Mouse (Mus musculus) liver, embryonic 15.5 days (tissue): ENCODE measurements around the gene Pecam1. TPM values are rescaled to one million over a fixed set of nuclear protein-coding genes. Genes with fewer than 3 reads are reported as not detected.

ENCODE experiments used
- ATAC-seq: fragments of 200-750 bp; cut with Nextera tagmentation; 2 replicates; pipeline ENCODE4 v1.8.0; 2017; ENCODE audit warnings: moderate number of reproducible peaks, mild to moderate bottlenecking, moderate library complexity; ENCODE audit not compliant: insufficient read depth
- H3K27ac ChIP-seq: fragments of 300-500 bp; sonication (generic); replicated peaks from 2 replicates; pipeline ENCODE4 v1.5.1; 2015; ENCODE audit warnings: mild to moderate bottlenecking, inconsistent platforms
- H3K27me3 ChIP-seq: fragments of 300-500 bp; sonication (generic); 2 replicates; pipeline ENCODE4 v1.6.1; 2015; ENCODE audit warnings: mild to moderate bottlenecking, inconsistent platforms
- H3K36me3 ChIP-seq: fragments of 300-500 bp; sonication (generic); replicated peaks from 2 replicates; pipeline ENCODE4 v1.6.1; 2015; ENCODE audit warnings: moderate library complexity, mild to moderate bottlenecking, inconsistent platforms
- H3K4me1 ChIP-seq: fragments of 300-500 bp; sonication (generic); replicated peaks from 2 replicates; pipeline ENCODE4 v1.6.1; 2015; ENCODE audit warnings: inconsistent platforms
- H3K4me2 ChIP-seq: fragments of 300-500 bp; sonication (generic); 2 replicates; pipeline ENCODE4 v1.6.1; 2015; ENCODE audit warnings: moderate library complexity, mild to moderate bottlenecking, inconsistent platforms
- H3K4me3 ChIP-seq: fragments of 300-500 bp; sonication (generic); replicated peaks from 2 replicates; pipeline ENCODE4 v1.5.1; 2015; ENCODE audit warnings: mild to moderate bottlenecking, inconsistent platforms
- H3K9ac ChIP-seq: fragments of 300-500 bp; sonication (generic); 2 replicates; pipeline ENCODE4 v1.6.1; 2015; ENCODE audit warnings: moderate library complexity, mild to moderate bottlenecking, inconsistent platforms
- H3K9me3 ChIP-seq: fragments of 300-500 bp; sonication (generic); replicated peaks from 2 replicates; pipeline ENCODE4 v1.6.1; 2016; ENCODE audit warnings: inconsistent platforms
- WGBS: fragments of 180-500 bp; shearing (Covaris S2); methylation state at CpG from one replicate; pipeline ENCODE4 v1.1.7; 2015; ENCODE audit warnings: mixed read lengths; ENCODE audit not compliant: insufficient replicate concordance; 5-methylcytosine and 5-hydroxymethylcytosine counted together
- microRNA-seq: library from miRNA; unstranded; fragments of <30 nt; microRNA quantifications from one replicate; pipeline ENCODE4, GENCODE M21; 2016
- polyA plus RNA-seq: library from polyadenylated mRNA; unstranded; fragments of >200 nt; fragmentation: Nextera tagmentation; extraction: Ambion mirVana; gene quantifications from 2 replicates; pipeline ENCODE4 v1.2.1, GENCODE M21; 2015

The Pecam1 gene
- polyA plus RNA-seq, 1 experiment from 2014 or later: 7.0 TPM

- H3K9me3 ChIP-seq: no peaks in the 10 kb centered on the region
- no peak overlapping the region for H3K9ac ChIP-seq
- no peak overlapping the region for H3K4me3 ChIP-seq
- H3K36me3 ChIP-seq: peaks cover 1% of the 10 kb centered on the region; the same call in 1 of the 2 replicates
- no peak overlapping the region for H3K27ac ChIP-seq
- ATAC-seq: no peak
- H3K27me3 ChIP-seq: no peaks in the 10 kb centered on the region
- H3K4me1 ChIP-seq: peaks cover 50% of the 10 kb centered on the region
- WGBS: 76% methylated on average over 8 of the region's 8 CpGs
- no peak overlapping the region for H3K4me2 ChIP-seq
These were observed 140.7 kb downstream of the Pecam1 start for GRCm38 (mm10) chr11:106609731-106610130.

- Histone ChIP-seq H3K4me2 (no peak overlapping the region), H3K9me3 (no peaks in the 10 kb centered on the region), H3K27me3 (no peaks in the 10 kb centered on the region), H3K4me1 (peaks cover 49% of the 10 kb centered on the region), H3K36me3 (peaks cover 4% of the 10 kb centered on the region; the same call in 1 of the 2 replicates), H3K27ac (no peak overlapping the region), H3K4me3 (no peak overlapping the region), H3K9ac (no peak overlapping the region)
- no peak for ATAC-seq
- WGBS: 55% methylated on average over 6 of the region's 6 CpGs
These were observed 143.1 kb downstream of the Pecam1 start for GRCm38 (mm10) chr11:106607316-106607715.

- H3K9ac ChIP-seq: no peak overlapping the region
These were observed 144.4 kb downstream of the Pecam1 start for GRCm38 (mm10) chr11:106606042-106606441.

More at GRCm38 (mm10) chr11:106606042-106606441, 144.4 kb downstream of the Pecam1 start:
- Histone ChIP-seq H3K4me2 (no peak overlapping the region), H3K36me3 (peaks cover 4% of the 10 kb centered on the region), H3K4me1 (peaks cover 52% of the 10 kb centered on the region), H3K27ac (no peak overlapping the region), H3K9me3 (no peaks in the 10 kb centered on the region), H3K4me3 (no peak overlapping the region), H3K27me3 (no peaks in the 10 kb centered on the region)
- no peak for ATAC-seq
- 65% methylated on average over 5 of the region's 5 CpGs for WGBS

Small RNAs within 50 kb of the gene (microRNA-seq; reads per million reads assigned to microRNA genes)
- gene Gm25994 (not detected), gene Mir3064 (12.4 reads per million, percentile 29 among the genes with 10 or more reads in this experiment)

Other genes with a start within 250 kb of the Pecam1 start
- 9.2 and 10.2 TPM in 2 replicates for gene Tex2, start 137.2 kb downstream of the Pecam1 start, polyA plus RNA-seq
- 2.8 and 3.2 TPM in 2 replicates for gene Milr1, start 598 bp upstream of the Pecam1 start, polyA plus RNA-seq
- 3.8 and 4.7 TPM in 2 replicates for gene Polg2, start 28.9 kb upstream of the Pecam1 start, polyA plus RNA-seq
- gene Ddx5, start 38.6 kb upstream of the Pecam1 start, polyA plus RNA-seq: 114 and 115 TPM in 2 replicates
- 7.8 and 9.1 TPM in 2 replicates for gene Cep95, start 38.6 kb upstream of the Pecam1 start, polyA plus RNA-seq
- gene Smurf2, start 170.1 kb upstream of the Pecam1 start, polyA plus RNA-seq: 2.7 and 3.2 TPM in 2 replicates
- gene Kpna2, start 248.9 kb upstream of the Pecam1 start, polyA plus RNA-seq: 246 and 250 TPM in 2 replicates